Mouse (Mus musculus): Measurements from ENCODE around the gene Ccdc149.

Ccdc149 gene

GRCm38 (mm10) chr5:52438946-52439345 lies 32.4 kb downstream of the Ccdc149 start:
- DNase-seq = no peak

GRCm38 (mm10) chr5:52435533-52435932 lies 35.8 kb downstream of the Ccdc149 start:
- no peak for DNase-seq

- DNase-seq = no peak
These were observed 40.0 kb downstream of the Ccdc149 start for GRCm38 (mm10) chr5:52431276-52431844.

GRCm38 (mm10) chr5:52429731-52430480 lies 41.4 kb downstream of the Ccdc149 start:
- DNase-seq = no peak

GRCm38 (mm10) chr5:52428613-52429012 lies 42.7 kb downstream of the Ccdc149 start:
- no peak for DNase-seq

GRCm38 (mm10) chr5:52425819-52426218 lies 45.5 kb downstream of the Ccdc149 start:
- no peak for DNase-seq

GRCm38 (mm10) chr5:52423893-52424292 lies 47.4 kb downstream of the Ccdc149 start:
- DNase-seq = no peak

- DNase-seq = no peak
These were observed 54.8 kb downstream of the Ccdc149 start for GRCm38 (mm10) chr5:52416485-52416884.

GRCm38 (mm10) chr5:52415917-52416316 lies 55.4 kb downstream of the Ccdc149 start:
- DNase-seq = no peak

GRCm38 (mm10) chr5:52415193-52415592 lies 56.1 kb downstream of the Ccdc149 start:
- DNase-seq = no peak

- peak; percentile 24 for DNase-seq
These were observed 59.8 kb downstream of the Ccdc149 start for GRCm38 (mm10) chr5:52411567-52411966.

- peak; percentile 7 for DNase-seq
These were observed 61.1 kb downstream of the Ccdc149 start for GRCm38 (mm10) chr5:52410197-52410596.

GRCm38 (mm10) chr5:52408668-52409315 lies 62.5 kb downstream of the Ccdc149 start:
- DNase-seq = no peak

GRCm38 (mm10) chr5:52404373-52404772 lies 66.9 kb downstream of the Ccdc149 start:
- DNase-seq = no peak

- DNase-seq = no peak
These were observed 77.6 kb downstream of the Ccdc149 start for GRCm38 (mm10) chr5:52393756-52394155.

GRCm38 (mm10) chr5:52391471-52391870 lies 79.8 kb downstream of the Ccdc149 start:
- DNase-seq = no peak

GRCm38 (mm10) chr5:52390381-52390780 lies 80.9 kb downstream of the Ccdc149 start:
- no peak for DNase-seq

GRCm38 (mm10) chr5:52388092-52388749 lies 83.1 kb downstream of the Ccdc149 start:
- DNase-seq = no peak

- no peak for DNase-seq
These were observed 85.3 kb downstream of the Ccdc149 start for GRCm38 (mm10) chr5:52386016-52386415.

GRCm38 (mm10) chr5:52383748-52384147 lies 87.6 kb downstream of the Ccdc149 start:
- no peak for DNase-seq

- no peak for DNase-seq
These were observed 88.5 kb downstream of the Ccdc149 start for GRCm38 (mm10) chr5:52382837-52383236.

- no peak for DNase-seq
These were observed 95.5 kb downstream of the Ccdc149 start for GRCm38 (mm10) chr5:52375847-52376246.

GRCm38 (mm10) chr5:52370901-52371300 lies 100.4 kb downstream of the Ccdc149 start:
- no peak for DNase-seq
